Mouse (Mus musculus): ENCODE results near the gene Stat3. TPM values are rescaled to one million over a fixed set of nuclear protein-coding genes. Genes with fewer than 3 reads are reported as not detected.
A peak's percentile ranks its signal among the peaks of the same experiment; 100 is the strongest.

Gene Stat3
- total RNA-seq, 2 experiments from 2014 or later = 91.3 to 119 TPM

- intact Hi-C loops (cut with DNase I) = no loop called here
- no peak for DNase-seq (ENCODE audit: low spot score)
Observed at GRCm38 (mm10) chr11:100897294-100898231, 41.8 kb downstream of the Stat3 start.

DNA sequence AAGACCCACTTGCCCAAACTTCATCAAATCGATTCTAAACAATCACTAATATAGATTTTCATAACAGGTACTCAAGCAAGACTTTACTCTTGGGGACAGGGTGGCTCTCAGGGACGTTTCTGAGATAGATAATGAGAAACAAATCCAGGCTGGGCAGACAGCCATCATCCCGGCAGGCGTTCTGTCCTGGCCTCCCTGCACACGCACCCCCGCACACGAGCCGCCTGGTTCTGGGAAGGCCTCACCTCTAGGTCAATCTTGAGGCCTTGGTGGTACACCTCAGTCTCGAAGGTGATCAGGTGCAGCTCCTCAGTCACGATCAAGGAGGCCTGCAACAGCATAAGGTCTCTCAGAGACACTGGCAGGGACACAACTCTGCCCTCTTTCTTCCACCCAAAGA, 43.3 kb downstream of the Stat3 start:
- intact Hi-C loops (cut with DNase I) = no loop called here

GRCm38 (mm10) chr11:100894146-100894918, 45.0 kb downstream of the Stat3 start:
- intact Hi-C loops (cut with DNase I) = no loop called here

More for the DNA sequence above, 43.3 kb downstream of the Stat3 start:
- DNase-seq (ENCODE audit: low spot score) = no peak

DNA sequence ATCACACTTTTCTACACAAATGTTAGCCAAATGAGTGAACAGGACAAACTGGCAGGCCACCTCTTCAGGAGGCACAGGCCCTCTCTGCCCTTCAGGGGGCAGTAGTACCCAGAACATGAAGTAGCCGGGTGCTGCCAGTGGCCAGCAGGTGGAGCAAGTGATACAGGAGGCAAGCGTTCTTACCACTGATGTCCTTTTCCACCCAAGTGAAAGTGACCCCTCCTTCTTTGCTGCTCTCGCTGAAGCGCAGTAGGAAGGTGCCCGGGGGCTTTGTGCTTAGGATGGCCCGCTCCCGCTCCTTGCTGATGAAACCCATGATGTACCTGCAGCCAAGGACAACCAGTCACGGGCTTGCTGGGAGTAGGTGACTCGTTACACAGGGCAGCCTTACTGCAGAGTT, 45.9 kb downstream of the Stat3 start:
- intact Hi-C loops (cut with DNase I) = loop anchor here (1.0 to 2.0 kb wide), 2 partner anchors 64 to 163 kb away; no protein-coding TSS in a partner anchor
- DNase-seq (ENCODE audit: low spot score) = peak; percentile 79

More at GRCm38 (mm10) chr11:100894146-100894918, 45.0 kb downstream of the Stat3 start:
- no peak for DNase-seq (ENCODE audit: low spot score)

DNA sequence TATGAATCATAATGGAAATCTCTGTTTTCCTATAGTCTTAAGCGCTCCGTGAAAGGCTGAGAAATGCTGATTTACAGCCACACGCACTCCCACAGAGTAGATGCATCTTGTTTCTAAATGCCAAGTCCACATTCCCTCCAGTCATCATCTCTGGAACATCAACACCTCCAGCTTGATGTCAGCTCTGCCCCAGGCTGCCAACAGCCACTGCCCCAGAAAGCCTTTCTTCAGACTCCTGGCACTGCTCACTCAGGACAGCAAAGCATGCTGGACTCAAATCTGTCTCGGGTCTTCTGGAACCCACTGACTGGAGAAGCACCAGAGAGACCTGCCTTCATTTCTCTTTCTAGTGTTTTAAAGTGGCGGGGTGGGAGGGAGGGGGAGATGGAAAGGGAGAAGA, 46.9 kb downstream of the Stat3 start:
- intact Hi-C loops (cut with DNase I) = loop anchor here (2.0 kb wide), 1 partner anchor 164 kb away; no protein-coding TSS in a partner anchor
- DNase-seq (ENCODE audit: low spot score) = no peak

DNA sequence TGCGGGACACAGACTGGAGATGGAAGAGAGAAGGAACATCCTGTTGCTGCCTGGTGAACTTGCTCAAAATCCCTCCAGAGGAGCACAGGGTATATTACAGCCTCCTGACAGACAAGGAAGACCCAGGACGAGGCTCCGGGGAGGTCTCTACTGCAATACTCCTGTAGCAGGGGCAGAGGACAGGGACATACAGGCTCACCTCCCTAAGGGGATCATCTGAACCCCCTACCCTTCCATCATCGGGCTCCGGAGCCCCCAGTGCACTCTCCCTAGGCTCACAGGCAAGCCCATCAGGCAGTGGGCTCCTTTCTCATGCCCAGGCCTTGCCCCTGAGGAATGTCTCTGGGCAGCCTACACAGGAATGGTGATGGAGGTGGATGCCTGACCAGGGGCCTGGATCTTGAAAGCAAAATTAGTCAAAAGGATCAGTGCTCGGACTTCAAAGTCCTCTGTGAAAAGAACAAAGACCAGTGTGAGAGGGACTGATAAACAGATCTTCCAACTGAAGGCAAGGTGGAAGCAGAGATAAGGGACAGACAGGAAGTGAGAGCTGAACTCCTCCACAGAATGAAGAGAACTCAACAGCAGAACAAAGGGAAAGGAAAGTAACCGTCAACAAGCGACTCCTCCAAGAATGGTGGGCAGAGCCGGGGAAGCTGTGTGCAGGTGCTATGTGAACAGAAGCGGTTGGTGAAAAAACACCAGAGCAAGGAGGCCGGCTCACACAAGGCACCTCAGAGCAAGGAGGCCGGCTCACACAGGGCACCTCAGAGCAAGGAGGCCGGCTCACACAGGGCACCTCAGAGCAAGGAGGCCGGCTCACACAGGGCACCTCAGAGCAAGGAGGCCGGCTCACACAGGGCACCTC, 47.9 kb downstream of the Stat3 start:
- DNase-seq (ENCODE audit: low spot score) = no peak

GRCm38 (mm10) chr11:100890481-100890880, 48.9 kb downstream of the Stat3 start:
- DNase-seq (ENCODE audit: low spot score) = no peak

More for the DNA sequence above, 47.9 kb downstream of the Stat3 start:
- intact Hi-C loops (cut with DNase I) = loop anchor here (2.0 kb wide), 1 partner anchor 165 kb away; no protein-coding TSS in a partner anchor

DNA sequence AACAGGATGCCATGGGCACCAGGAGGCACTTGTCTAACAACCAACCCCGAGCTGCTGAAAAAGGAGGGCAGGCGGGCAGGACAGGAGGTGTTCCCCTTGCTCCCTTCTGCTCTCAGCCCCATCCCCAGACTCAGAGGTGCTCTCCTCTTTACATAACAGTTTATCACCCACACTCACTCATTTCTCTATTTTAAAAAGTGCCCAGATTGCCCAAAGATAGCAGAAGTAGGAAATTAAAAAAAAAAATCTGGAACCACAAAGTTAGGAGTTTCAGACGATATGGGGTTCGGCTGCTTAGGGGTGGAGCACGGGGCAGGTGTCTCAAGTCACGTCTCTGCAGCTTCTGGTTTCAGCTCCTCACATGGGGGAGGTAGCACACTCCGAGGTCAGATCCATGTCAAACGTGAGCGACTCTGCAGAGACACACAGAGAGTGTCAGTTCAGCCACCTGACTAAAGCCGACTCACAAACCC, 51.0 kb downstream of the Stat3 start:
- intact Hi-C loops (cut with DNase I) = no loop called here
- no peak for DNase-seq (ENCODE audit: low spot score)

More at GRCm38 (mm10) chr11:100890481-100890880, 48.9 kb downstream of the Stat3 start:
- intact Hi-C loops (cut with DNase I) = no loop called here

DNA sequence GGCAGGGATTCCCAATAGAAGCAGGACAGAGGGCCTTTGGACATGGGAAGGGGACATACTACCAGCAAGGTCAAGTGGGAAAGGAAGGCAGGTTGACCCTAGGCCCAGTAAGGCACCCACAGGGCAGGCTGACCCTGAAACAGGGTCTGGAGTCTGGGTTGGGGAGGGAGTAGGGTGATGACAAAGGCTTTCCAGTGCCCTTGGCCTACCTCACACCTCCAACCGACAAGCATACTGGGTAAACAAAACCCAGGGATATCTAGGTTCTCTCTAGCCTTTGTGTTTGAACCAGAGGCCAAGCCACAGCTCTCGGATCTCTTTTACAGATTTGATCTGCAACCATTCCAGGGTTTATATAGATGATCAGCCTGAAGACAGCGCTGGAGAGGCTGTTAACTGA, 51.6 kb downstream of the Stat3 start:
- DNase-seq (ENCODE audit: low spot score) = no peak
- intact Hi-C loops (cut with DNase I) = no loop called here

GRCm38 (mm10) chr11:100887236-100887635, 52.1 kb downstream of the Stat3 start:
- DNase-seq (ENCODE audit: low spot score) = no peak
- intact Hi-C loops (cut with DNase I) = no loop called here

- no peak for DNase-seq (ENCODE audit: low spot score)
- intact Hi-C loops (cut with DNase I) = no loop called here
Observed at GRCm38 (mm10) chr11:100886188-100886740, 53.1 kb downstream of the Stat3 start.

- no peak for DNase-seq (ENCODE audit: low spot score)
- intact Hi-C loops (cut with DNase I) = no loop called here
Observed at GRCm38 (mm10) chr11:100885472-100885871, 53.9 kb downstream of the Stat3 start.

GRCm38 (mm10) chr11:100883640-100884039, 55.7 kb downstream of the Stat3 start:
- intact Hi-C loops (cut with DNase I) = no loop called here
- no peak for DNase-seq (ENCODE audit: low spot score)

DNA sequence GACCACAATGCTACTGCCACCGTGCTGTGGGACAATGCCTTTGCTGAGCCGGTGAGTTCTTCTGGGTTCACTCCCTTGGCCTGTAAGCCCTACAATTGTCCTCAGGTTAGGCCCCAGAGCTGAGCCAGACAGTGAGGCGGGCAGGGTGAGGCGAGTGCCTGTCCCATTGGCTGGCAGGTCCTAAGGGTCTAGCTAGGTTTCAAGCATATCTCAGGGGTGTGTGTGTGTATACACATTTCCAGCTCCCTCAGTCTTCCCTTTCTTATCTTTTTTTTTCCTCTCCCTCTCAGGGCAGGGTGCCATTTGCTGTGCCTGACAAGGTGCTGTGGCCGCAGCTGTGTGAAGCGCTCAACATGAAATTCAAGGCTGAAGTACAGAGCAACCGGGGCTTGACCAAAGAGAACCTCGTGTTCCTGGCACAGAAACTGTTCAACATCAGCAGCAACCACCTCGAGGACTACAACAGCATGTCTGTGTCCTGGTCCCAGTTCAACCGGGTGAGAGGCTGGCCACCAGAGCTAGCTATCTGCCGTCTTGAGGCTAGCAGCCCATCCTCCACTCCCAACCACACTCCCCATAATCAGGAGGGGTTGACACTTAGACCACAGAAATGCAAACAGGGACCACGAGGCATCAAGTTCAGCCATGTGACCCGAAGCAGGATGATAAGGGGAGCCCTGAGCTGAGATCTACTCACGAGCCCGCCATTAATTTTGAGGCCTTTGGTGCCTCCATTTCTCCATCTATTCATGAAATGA, 59.8 kb downstream of the Stat3 start:
- intact Hi-C loops (cut with DNase I) = no loop called here
- DNase-seq (ENCODE audit: low spot score) = no peak

DNA sequence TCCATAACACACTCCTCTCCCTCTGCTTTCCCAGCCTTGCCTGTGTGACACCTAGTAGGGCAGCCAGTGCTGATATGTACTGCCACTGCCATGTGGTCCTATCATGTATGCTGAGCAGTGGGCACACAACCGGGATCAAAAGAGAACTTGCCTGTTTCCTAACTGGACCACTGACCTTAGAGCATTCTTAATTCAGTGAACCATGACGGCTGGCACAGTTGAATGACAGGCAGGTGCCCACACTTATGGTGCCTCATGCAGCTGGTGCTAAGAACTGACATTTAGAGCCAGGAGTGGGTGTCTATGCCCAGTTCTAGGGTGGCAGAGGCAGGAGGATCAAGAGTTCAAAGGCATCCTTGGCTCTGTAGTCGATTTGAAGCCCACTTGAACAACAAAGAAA, 63.6 kb downstream of the Stat3 start:
- intact Hi-C loops (cut with DNase I) = no loop called here
- DNase-seq (ENCODE audit: low spot score) = no peak

DNA sequence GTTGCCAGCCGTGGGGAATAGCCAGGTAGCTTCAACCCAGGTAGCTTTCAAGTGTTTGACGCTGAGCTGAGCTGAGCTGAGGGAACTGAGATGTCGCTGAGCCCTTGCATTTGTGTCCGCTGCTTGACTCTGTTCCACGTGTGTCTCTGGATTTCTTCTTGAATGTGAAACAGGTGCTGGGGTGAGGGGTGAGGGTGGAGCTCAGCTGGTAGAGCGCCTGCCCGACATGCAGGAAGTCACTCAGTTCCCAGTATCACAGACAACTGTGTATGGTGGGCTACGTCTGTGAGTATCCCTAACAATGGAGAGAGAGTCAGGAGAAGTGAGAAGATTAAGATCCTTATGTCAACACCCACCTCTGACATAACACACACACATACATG, 68.4 kb downstream of the Stat3 start:
- no peak for DNase-seq (ENCODE audit: low spot score)
- intact Hi-C loops (cut with DNase I) = no loop called here

DNA sequence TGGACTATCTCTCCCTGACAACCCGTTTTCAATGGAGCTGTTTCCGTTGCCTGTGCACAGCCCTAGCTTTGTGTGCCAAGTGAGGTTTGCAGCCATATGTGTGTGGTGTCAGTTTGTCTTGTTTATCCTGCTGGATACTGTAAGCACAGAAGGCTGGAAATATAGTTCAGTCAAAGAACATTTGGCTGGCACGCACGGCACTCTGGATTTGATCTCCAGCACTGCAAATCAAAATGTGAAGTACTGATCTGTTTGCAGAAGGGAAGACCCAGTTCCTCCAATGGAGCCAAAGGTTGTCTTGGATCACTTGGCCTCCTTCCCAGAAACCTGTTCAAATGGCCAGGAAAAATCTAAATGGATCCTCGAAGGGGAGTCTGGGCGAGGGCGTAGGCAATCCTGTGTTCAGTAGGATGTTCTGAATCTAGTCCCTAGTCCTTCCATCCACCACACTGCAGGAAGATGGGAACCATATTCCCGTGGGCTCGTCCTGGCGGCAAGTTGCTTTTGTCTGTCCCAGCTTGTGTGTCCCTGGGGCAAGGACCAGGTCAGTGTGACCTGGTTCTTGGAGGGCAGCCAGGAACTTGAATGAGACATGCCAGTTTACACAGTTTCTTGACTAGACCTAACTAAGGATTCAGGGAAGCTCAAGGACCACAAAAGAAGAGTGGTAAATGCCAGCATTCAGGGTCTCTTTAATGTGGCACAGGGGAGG, 68.9 kb downstream of the Stat3 start:
- intact Hi-C loops (cut with DNase I) = no loop called here
- DNase-seq (ENCODE audit: low spot score) = no peak

DNA sequence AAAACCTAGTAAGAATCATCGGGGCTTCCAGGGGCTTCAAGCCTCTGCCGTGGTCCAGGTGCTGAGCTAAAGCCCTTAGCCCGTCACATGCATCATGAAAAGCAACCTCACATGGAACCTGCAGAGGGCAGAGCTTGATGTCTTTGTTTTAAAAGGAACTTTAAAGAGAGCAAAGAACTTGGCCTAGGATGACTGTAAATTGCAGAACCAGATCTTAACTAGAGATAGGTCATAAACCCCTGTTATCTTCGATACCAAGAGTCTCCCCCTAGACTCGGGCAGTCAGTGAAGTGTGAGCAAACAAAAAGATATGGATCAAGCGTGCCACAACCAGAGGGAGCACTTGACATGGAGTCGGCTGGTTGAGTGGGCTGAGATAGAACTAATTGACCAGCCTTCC, 73.7 kb downstream of the Stat3 start:
- intact Hi-C loops (cut with DNase I) = no loop called here

More for the DNA sequence above, 73.7 kb downstream of the Stat3 start:
- no peak for DNase-seq (ENCODE audit: low spot score)
